Mouse (Mus musculus): ENCODE measurements around the gene Vil1. TPM values are rescaled to one million over a fixed set of nuclear protein-coding genes. Genes with fewer than 3 reads are reported as not detected.

Gene Vil1
- 0.27 and 0.28 TPM in 2 replicates for polyA plus RNA-seq (2016; fragmentation: Nextera tagmentation; extraction: Ambion mirVana)

DNA sequence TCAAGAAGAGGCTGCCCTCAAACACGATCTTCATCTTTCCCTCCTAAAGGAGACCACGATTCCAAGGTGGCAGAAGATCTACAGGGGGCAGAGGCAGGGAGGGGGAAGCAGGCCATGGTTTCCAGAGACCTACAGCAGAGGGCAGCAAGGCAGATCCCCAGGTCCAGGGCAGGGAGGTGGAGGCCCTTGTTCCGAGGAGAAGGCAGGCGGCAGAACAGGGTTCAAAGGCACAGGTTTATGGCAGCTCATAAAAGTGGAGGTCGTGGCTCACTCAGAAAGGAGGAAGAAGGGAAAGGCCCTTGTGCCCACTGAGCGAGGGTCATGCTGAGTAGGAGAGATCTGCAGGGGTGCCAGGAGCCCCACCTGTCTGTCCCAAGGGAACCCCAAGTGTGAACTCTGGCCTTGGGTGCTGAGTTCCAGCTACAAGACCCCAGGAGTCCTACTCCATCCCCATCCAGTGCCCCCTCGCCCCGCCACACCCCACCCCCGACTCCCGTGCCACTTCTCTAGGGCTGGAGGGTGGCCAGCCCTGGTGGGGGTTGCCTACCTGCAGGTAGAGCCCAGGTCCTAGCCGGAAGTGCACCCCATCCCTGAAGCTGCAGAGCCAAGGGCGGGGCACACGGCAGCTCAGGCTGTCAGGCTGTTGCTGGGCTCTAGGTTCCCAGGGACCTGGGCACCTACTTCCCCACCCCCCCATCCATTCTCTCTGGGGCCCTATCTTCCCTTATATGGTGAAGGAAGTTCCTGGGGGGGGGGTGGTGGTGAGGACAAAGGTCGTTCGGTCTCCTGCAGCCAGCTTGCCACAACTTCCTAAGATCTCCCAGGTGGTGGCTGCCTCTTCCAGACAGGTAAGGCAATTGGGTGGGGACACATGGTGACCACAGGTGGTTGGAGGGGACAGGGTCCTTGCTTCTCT lies at the start of gene Vil1:
Vil1 (plus strand) TSS at position 788 of the 916 bp plus-strand sequence.
- no peaks in the 10 kb centered on the region for H3K27me3 ChIP-seq (replicated peaks)
- no peak for ATAC-seq (ENCODE audit: insufficient number of reproducible peaks, low FRiP score)
- H3K4me1 ChIP-seq (replicated peaks): peaks cover 7% of the 10 kb centered on the region; the same call in 1 of the 2 replicates
- H3K9me3 ChIP-seq (replicated peaks): no peaks in the 10 kb centered on the region
- no peaks in the 10 kb centered on the region for H3K36me3 ChIP-seq
- no peak within 1 kb of the TSS for H3K27ac ChIP-seq (ENCODE audit: poor library complexity, severe bottlenecking)
- no peak within 1 kb of the TSS for H3K9ac ChIP-seq
- no peak within 1 kb of the TSS for H3K4me2 ChIP-seq
- WGBS: 52% methylated on average over 15 of the region's 15 CpGs
- H3K4me3 ChIP-seq: no peak within 1 kb of the TSS

DNA sequence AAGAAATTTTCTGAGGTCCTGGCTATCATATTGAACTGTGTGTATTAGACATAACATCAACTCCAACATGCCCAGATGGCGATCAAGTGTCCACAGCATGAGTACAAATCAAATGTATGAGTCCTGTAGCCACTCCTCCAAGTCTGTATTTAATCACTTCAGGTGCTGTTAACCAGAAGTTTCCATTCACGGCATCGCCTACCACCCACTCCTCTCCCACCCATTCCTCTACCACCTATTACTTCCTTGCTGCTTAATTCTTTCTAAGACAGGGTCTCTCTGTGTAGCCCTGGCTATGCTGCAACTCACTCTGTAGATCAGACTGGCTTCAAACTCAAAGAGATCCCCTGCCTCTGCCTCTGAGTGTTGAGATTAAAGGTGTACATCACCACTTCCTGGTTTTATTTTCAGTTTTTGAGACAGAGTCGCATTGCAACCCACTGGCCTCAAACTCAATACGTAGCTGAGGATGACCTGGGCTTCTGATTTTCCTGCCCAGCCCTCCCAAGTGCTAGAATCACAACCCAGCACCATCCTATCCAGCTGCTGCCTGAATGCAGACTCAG lies 49.1 kb upstream of the Vil1 start:
- Histone ChIP-seq H3K4me3 (no peak overlapping the region), H3K4me2 (no peak overlapping the region), H3K9ac (no peak overlapping the region), H3K27me3 (replicated peaks) (no peaks in the 10 kb centered on the region), H3K27ac (ENCODE audit: poor library complexity, severe bottlenecking) (no peak overlapping the region), H3K36me3 (no peaks in the 10 kb centered on the region), H3K9me3 (replicated peaks) (no peaks in the 10 kb centered on the region), H3K4me1 (replicated peaks) (no peaks in the 10 kb centered on the region; the same call in none of the 2 replicates)
- 81% methylated on average over 5 of the region's 5 CpGs for WGBS
- no peak for ATAC-seq (ENCODE audit: insufficient number of reproducible peaks, low FRiP score)

DNA sequence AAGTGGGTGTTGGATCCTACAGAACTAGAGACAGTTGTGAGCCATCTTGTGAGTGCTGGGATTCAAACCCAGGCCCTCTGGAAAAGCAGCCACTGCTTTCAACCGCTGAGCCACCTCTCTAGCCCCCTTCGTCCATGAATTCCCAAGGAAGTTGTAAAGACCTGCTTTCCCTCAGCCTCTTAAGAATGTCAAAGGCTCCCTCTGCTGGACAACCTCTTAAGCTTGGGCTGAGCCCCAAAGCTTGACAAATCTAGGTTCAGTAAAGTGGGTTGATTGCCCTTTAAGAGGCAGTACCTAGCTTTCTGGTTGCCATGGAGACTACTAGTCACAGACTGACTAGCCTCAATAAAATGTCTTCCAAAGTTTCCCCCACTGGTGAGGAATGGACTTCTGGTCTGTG lies 47.4 kb upstream of the Vil1 start, which contains the start of gene Catip:
Catip (plus strand) TSS at position 297 of the 400 bp plus-strand sequence.
- Histone ChIP-seq H3K27ac (ENCODE audit: poor library complexity, severe bottlenecking) (no peak within 1 kb of the TSS), H3K9ac (no peak within 1 kb of the TSS), H3K9me3 (replicated peaks) (no peaks in the 10 kb centered on the region), H3K27me3 (replicated peaks) (no peaks in the 10 kb centered on the region), H3K36me3 (no peaks in the 10 kb centered on the region), H3K4me2 (0 out of 2 replicates have a peak within 1 kb of the TSS, but pooled peaks have one; percentile 24), H3K4me3 (no peak within 1 kb of the TSS), H3K4me1 (replicated peaks) (no peaks in the 10 kb centered on the region; the same call in none of the 2 replicates)
- ATAC-seq (ENCODE audit: insufficient number of reproducible peaks, low FRiP score): peak; percentile 52; the same call in 1 of the 2 replicates
- 4% methylated on average over 2 of the region's 2 CpGs for WGBS

DNA sequence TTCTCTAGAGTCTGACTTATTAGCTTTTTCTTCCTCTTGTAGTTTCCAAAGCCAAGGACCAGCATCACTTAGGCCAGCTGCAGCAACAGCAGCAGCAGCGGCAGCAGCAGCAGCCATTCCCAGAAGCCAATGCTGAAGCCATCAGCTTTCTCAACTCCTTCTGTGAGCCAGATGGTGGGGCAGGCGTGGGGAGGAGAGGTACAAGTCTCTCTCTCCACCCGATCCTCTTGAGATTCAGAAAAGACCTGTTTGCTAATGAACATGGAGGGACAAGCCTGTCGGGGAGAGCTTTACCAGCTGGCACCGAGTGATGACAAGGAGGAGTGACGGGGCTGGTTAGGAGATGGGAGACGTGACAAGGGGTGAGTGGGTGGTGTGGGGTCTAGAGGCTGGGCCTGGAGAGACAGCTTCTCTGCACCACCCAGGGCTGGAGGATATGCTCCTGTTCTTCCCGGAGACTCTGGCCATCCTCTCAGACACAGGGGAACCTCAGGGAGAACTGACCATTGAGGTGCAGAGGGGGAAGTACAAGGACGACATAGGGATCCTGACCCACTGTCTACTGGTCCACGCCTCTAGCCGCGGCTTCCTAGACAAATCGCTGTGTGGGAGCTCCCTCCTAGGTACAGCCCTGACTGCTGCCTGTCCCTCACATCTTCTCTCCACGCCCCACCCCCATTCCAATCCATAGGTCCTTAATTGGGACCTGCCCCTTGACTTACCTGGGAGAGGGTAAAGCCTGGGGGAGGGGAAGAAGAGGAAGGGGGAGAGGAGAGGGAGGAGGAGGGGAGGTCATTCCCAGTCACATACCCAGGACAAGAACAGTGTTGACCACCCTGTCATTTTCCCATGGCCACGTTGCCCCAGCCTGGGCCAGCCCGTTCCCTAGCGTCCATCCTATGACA lies 46.6 kb upstream of the Vil1 start:
- H3K4me1 ChIP-seq (replicated peaks): peaks cover under 1% of the 10 kb centered on the region
- 0 out of 2 replicates have a peak overlapping the region, but pooled peaks have one; percentile 24 for H3K4me2 ChIP-seq
- no peaks in the 10 kb centered on the region for H3K27me3 ChIP-seq (replicated peaks)
- H3K27ac ChIP-seq (ENCODE audit: poor library complexity, severe bottlenecking): no peak overlapping the region
- 52% methylated on average over 17 of the region's 17 CpGs for WGBS
- H3K4me3 ChIP-seq: no peak overlapping the region
- no peaks in the 10 kb centered on the region for H3K9me3 ChIP-seq (replicated peaks)
- H3K9ac ChIP-seq: no peak overlapping the region
- H3K36me3 ChIP-seq: no peaks in the 10 kb centered on the region
- no peak for ATAC-seq (ENCODE audit: insufficient number of reproducible peaks, low FRiP score)

DNA sequence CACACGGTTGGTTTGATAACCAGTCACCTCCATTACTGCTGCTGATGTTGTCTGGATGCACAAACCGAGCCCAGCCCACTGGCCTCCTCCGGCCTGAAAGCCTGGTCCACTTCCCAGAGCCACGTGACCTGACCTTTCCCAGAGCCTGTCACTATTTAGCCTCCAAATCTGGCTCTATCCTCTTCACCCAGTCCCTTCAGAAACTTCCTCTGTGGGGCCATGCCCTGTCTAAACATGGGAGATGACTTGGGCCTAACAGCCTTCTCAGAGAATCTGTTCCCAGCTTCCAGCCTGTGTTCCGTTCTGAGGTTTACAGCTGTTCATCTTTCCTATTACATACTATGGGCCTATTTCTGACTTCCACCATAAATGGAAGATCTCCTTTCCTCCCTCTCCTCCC lies 45.7 kb upstream of the Vil1 start:
- Histone ChIP-seq H3K36me3 (no peaks in the 10 kb centered on the region), H3K9ac (no peak overlapping the region), H3K4me3 (no peak overlapping the region), H3K27ac (ENCODE audit: poor library complexity, severe bottlenecking) (no peak overlapping the region), H3K9me3 (replicated peaks) (no peaks in the 10 kb centered on the region), H3K4me2 (no peak overlapping the region), H3K4me1 (replicated peaks) (peaks cover 9% of the 10 kb centered on the region), H3K27me3 (replicated peaks) (no peaks in the 10 kb centered on the region)
- 60% methylated on average over 5 of the region's 5 CpGs for WGBS
- ATAC-seq (ENCODE audit: insufficient number of reproducible peaks, low FRiP score): no peak

DNA sequence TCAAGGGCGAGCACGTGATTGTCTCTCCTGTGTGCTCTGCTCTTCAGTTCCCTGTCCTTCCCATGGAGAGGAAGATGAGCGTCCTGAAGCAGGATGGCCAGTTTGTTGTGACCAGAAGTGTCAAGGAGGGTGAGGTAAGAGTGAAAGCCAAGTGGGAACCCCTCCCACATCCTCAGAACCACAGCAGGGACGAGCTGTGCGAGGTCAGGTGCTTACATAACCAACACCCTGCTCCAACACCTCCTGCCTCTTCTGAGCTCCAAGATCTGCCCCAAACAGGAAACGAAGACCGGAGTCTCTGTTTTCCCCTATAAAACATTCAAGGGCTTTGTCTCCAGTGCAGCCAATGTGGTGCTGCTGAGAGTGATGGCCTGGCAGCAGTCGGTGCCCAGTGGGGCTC lies 44.9 kb upstream of the Vil1 start:
- H3K4me3 ChIP-seq: no peak overlapping the region
- no peak overlapping the region for H3K27ac ChIP-seq (ENCODE audit: poor library complexity, severe bottlenecking)
- 70% methylated on average over 8 of the region's 8 CpGs for WGBS
- no peak for ATAC-seq (ENCODE audit: insufficient number of reproducible peaks, low FRiP score)
- peaks cover 10% of the 10 kb centered on the region for H3K4me1 ChIP-seq (replicated peaks)
- no peaks in the 10 kb centered on the region for H3K27me3 ChIP-seq (replicated peaks)
- no peaks in the 10 kb centered on the region for H3K9me3 ChIP-seq (replicated peaks)
- no peak overlapping the region for H3K4me2 ChIP-seq
- no peak overlapping the region for H3K9ac ChIP-seq
- no peaks in the 10 kb centered on the region for H3K36me3 ChIP-seq

DNA sequence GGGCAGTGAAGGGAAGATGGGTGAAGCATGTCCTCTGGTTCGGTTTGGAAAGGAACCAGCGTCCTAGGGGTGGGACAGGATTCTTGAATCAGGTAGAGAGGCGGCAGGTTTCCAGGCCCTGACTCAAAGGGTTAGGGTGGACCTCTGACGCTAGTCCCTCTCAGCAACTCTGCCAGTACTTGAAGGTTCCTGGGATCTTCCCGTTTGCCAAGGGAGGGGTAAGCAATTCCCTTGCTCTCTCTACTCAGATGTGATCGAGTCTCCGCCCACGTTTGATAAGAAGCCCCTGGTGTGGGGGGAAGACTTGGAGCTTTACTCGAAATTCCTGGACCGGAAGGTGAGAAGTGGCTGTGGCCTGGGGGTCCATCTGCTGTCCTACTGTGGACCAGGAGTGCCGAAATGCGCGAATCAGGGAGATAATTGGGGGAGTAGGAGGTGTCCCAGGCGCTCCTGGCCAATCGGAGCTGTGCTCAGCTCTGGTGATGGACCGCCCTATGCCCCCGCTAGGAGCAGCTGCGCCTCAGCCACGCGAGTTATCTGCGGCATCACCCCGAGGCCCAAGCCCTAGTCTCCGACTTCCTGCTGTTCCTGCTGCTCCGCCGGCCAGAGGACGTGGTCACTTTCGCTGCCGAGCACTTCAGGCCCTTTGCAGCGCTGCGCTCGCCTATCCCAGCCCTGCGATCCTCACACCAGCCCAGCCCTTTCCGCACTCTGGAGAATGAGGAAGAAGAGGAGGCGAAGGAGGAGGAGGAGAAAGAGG lies 41.1 kb upstream of the Vil1 start:
- peak; percentile 74 for ATAC-seq (ENCODE audit: insufficient number of reproducible peaks, low FRiP score)
- 6% methylated on average over 34 of the region's 34 CpGs for WGBS
- H3K27ac ChIP-seq (ENCODE audit: poor library complexity, severe bottlenecking): no peak overlapping the region

DNA sequence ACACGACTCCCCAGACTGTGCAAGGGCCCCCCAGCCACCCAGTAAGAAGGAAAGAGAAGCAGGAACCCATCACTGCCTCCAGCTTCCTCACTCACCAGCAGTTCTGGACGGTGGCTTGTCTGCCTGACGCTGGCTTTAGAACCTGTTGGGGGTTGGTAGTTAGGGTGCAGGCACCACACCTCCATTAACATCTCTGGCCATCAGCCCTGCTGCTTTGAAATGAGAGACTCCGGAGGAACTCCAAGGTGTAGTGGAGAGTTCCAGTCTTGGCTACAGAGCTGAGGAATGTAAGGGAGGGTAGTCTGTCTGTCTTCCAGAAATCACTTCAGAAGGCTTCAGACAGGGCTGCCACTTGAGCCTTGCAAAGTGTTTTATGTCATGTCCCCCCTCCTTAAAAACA lies 39.1 kb upstream of the Vil1 start:
- Histone ChIP-seq H3K4me1 (replicated peaks) (peaks cover 12% of the 10 kb centered on the region), H3K36me3 (no peaks in the 10 kb centered on the region), H3K4me3 (no peak overlapping the region), H3K9me3 (replicated peaks) (no peaks in the 10 kb centered on the region), H3K27me3 (replicated peaks) (no peaks in the 10 kb centered on the region), H3K27ac (ENCODE audit: poor library complexity, severe bottlenecking) (no peak overlapping the region), H3K9ac (no peak overlapping the region), H3K4me2 (no peak overlapping the region)
- no peak for ATAC-seq (ENCODE audit: insufficient number of reproducible peaks, low FRiP score)
- WGBS: 48% methylated on average over 4 of the region's 4 CpGs

More for the DNA sequence above, 41.1 kb upstream of the Vil1 start:
- Histone ChIP-seq H3K27me3 (replicated peaks) (no peaks in the 10 kb centered on the region), H3K9me3 (replicated peaks) (no peaks in the 10 kb centered on the region), H3K9ac (peak overlapping the region; percentile 76), H3K4me1 (replicated peaks) (peaks cover 10% of the 10 kb centered on the region), H3K4me3 (peak overlapping the region; percentile 51), H3K36me3 (no peaks in the 10 kb centered on the region), H3K4me2 (peak overlapping the region; percentile 89)

DNA sequence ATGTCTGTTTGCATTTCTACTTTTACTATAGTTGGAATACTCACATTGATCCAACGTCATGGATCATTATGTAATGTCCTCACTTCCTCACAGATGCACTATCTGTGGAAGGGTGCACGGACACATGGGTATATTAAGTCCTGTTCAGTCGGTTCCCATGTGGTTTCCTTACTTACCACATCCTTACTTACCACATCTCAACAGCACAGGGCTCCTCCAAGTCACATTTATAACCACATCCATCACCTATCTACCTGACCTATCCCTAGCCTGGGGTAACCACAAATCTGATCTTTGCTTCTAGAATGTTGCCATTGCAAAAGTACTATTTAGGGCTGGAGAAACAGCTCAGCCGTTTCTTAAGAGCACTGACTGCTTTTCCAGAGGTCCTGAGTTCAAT lies 35.8 kb upstream of the Vil1 start:
- ATAC-seq (ENCODE audit: insufficient number of reproducible peaks, low FRiP score): no peak
- Histone ChIP-seq H3K9me3 (replicated peaks) (no peaks in the 10 kb centered on the region), H3K9ac (no peak overlapping the region)

DNA sequence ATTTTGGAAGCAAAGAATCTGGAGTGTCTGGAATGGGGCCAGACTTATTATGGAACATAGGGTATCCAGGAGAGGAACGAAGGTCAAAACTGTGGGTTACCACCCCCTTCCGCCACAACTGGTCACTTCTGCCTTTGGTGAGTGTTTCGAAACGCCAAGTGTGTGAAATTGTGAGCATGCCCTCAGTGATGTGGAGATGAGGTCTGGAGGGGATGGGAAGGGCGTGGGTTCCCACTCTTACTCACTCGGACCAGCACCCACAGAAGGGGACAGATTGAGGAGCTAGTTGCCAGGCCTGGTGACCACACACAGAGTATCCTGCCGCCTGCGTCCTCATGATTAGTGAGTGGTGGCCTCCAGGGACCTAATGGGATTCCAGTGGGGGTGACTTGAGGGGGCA lies 34.2 kb upstream of the Vil1 start, which contains the start of gene Slc11a1:
Slc11a1 (plus strand) TSS at position 216 of the 400 bp plus-strand sequence.
- H3K9ac ChIP-seq: no peak within 1 kb of the TSS
- peaks cover 5% of the 10 kb centered on the region; the same call in 1 of the 2 replicates for H3K4me1 ChIP-seq (replicated peaks)
- no peaks in the 10 kb centered on the region for H3K9me3 ChIP-seq (replicated peaks)
- WGBS: 72% methylated on average over 8 of the region's 8 CpGs
- H3K4me2 ChIP-seq: no peak within 1 kb of the TSS
- H3K27ac ChIP-seq (ENCODE audit: poor library complexity, severe bottlenecking): no peak within 1 kb of the TSS
- no peak within 1 kb of the TSS for H3K4me3 ChIP-seq
- no peaks in the 10 kb centered on the region for H3K36me3 ChIP-seq
- no peaks in the 10 kb centered on the region for H3K27me3 ChIP-seq (replicated peaks)
- ATAC-seq (ENCODE audit: insufficient number of reproducible peaks, low FRiP score): no peak

More for the DNA sequence above, 35.8 kb upstream of the Vil1 start:
- H3K4me2 ChIP-seq: no peak overlapping the region
- H3K4me1 ChIP-seq (replicated peaks): peaks cover 7% of the 10 kb centered on the region; the same call in 1 of the 2 replicates
- no peak overlapping the region for H3K4me3 ChIP-seq
- 59% methylated on average over 4 of the region's 4 CpGs for WGBS
- H3K36me3 ChIP-seq: no peaks in the 10 kb centered on the region
- H3K27ac ChIP-seq (ENCODE audit: poor library complexity, severe bottlenecking): no peak overlapping the region
- no peaks in the 10 kb centered on the region for H3K27me3 ChIP-seq (replicated peaks)
